ENCODE assay signal across 8 mouse cellular contexts in the genomic region with DNA sequence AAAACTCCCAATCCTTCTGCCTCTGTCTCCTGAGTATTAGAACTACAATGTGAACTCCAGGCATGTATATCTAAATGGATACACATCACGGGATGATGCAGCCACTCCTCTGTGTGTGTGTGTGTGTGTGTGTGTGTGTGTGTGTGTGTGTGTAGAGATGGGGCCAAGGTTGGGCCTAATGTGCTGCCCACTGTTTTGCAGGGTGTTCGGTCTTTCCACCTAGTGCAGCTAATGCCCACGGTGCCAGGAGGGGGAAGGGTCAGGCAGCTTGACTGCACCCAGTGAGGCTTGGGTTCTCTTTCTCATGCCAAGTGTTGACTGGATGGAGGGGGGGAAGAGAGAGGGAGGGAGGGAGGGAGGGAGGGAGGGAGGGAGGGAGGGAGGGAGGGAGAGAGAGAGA. TPM values are rescaled to one million over a fixed set of nuclear protein-coding genes. Genes with fewer than 3 reads are reported as not detected.
DNase-seq lines count a peak whose midpoint lies in the region; ATAC-seq and TF ChIP-seq lines count a peak whose summit lies in the region.

No protein-coding gene starts in this region.

- no peaks in the 10 kb centered on the region for H3K9me3 ChIP-seq in heart, embryonic 16.5 days (replicated peaks; ENCODE audit: control insufficient read depth, low read length)
- H3K9me3 ChIP-seq in liver, embryonic 12.5 days (replicated peaks) = no peaks in the 10 kb centered on the region

- no peaks in the 10 kb centered on the region for H3K27me3 ChIP-seq in heart, embryonic 16.5 days (ENCODE audit: control insufficient read depth, insufficient read depth, low read length)
- H3K27me3 ChIP-seq in liver, embryonic 12.5 days (replicated peaks) = peaks cover 33% of the 10 kb centered on the region

- peak overlapping the region; percentile 94 for H3K27ac ChIP-seq in gastrocnemius, adult 2 months
- peak overlapping the region; percentile 99 for H3K27ac ChIP-seq in heart, embryonic 16.5 days (ENCODE audit: low read length)
- peak overlapping the region; percentile 63 for H3K27ac ChIP-seq in liver, embryonic 12.5 days

- DNase-seq in gastrocnemius, adult 2 months = peak; percentile 61
- DNase-seq in gastrocnemius, postnatal 10 days = no peak
- DNase-seq in adrenal gland, postnatal 25 days = peak; percentile 49
- DNase-seq in urinary bladder, postnatal 14 days (ENCODE audit: low spot score) = no peak
- no peak for DNase-seq in right cerebral cortex, postnatal 36 days (ENCODE audit: low spot score in 2 of 2)
- DNase-seq in right cerebral cortex, postnatal 10 days (ENCODE audit: low spot score in 2 of 2) = no peak

- intact Hi-C loops in gastrocnemius, adult 2 months (cut with DNase I) = no loop called here

- H3K4me2 ChIP-seq in heart, embryonic 16.5 days (ENCODE audit: low read depth, low read length) = peak overlapping the region; percentile 55
- no peak overlapping the region for H3K4me2 ChIP-seq in liver, embryonic 12.5 days

- ATAC-seq in heart, embryonic 16.5 days (replicated peaks; ENCODE audit: extremely low read depth, insufficient read depth, low FRiP score) = no peak
- ATAC-seq in liver, embryonic 12.5 days = no peak

- no peak for TF ChIP-seq CTCF in gastrocnemius, adult 2 months (IDR thresholded peaks at IDR 0.05)

- WGBS in heart, embryonic 16.5 days = 19% methylated on average over 3 of the region's 3 CpGs
- 64% methylated on average over 1 of the region's 3 CpGs for WGBS in liver, embryonic 12.5 days (ENCODE audit: insufficient replicate concordance)

- peak overlapping the region; percentile 51 for H3K9ac ChIP-seq in heart, embryonic 16.5 days (ENCODE audit: low read length)
- no peak overlapping the region; the same call in 1 of the 2 replicates for H3K9ac ChIP-seq in liver, embryonic 12.5 days

- 0 out of 2 replicates have a peak overlapping the region, but pooled peaks have one; percentile 19 for H3K4me3 ChIP-seq in gastrocnemius, adult 2 months
- no peak overlapping the region for H3K4me3 ChIP-seq in heart, embryonic 16.5 days (ENCODE audit: low read length)
- no peak overlapping the region for H3K4me3 ChIP-seq in liver, embryonic 12.5 days

- no peaks in the 10 kb centered on the region for H3K36me3 ChIP-seq in heart, embryonic 16.5 days (ENCODE audit: control insufficient read depth, insufficient read depth)
- H3K36me3 ChIP-seq in liver, embryonic 12.5 days = no peaks in the 10 kb centered on the region

- H3K4me1 ChIP-seq in heart, embryonic 16.5 days (ENCODE audit: control insufficient read depth, insufficient read depth, low read length) = peaks cover 60% of the 10 kb centered on the region
- H3K4me1 ChIP-seq in liver, embryonic 12.5 days = peaks cover 75% of the 10 kb centered on the region

RNA-seq across cellular contexts. Expression of gene Rtn4rl1, which starts 19.3 kb away (rescaled TPM):
- 1 to 10 TPM in 1 of 2 experiments, under 1 TPM in 1; 0.54 to 1.1 TPM for total RNA-seq in gastrocnemius, adult 2 months (2021)
- 1 to 10 TPM; 3.2 to 3.8 TPM for total RNA-seq in gastrocnemius, postnatal 10 days (2021)
- 37.8 and 42.2 TPM in 2 replicates for total RNA-seq in adrenal gland, postnatal 25 days (2021)
- polyA plus RNA-seq in heart, embryonic 16.5 days (2015; fragmentation: Nextera tagmentation; extraction: Ambion mirVana) = 12.4 and 13.1 TPM in 2 replicates
- polyA plus RNA-seq in liver, embryonic 12.5 days (2016; fragmentation: Nextera tagmentation; extraction: Ambion mirVana) = 1.2 and 1.3 TPM in 2 replicates

RNA-seq across cellular contexts. Expression of gene Dph1, which starts 21.8 kb away (rescaled TPM):
- total RNA-seq in gastrocnemius, adult 2 months (2021) = 1 to 10 TPM; 5.5 to 6.2 TPM
- total RNA-seq in gastrocnemius, postnatal 10 days (2021) = 1 to 10 TPM; 8.3 to 8.4 TPM
- total RNA-seq in adrenal gland, postnatal 25 days (2021) = 29.2 and 34.4 TPM in 2 replicates
- polyA plus RNA-seq in heart, embryonic 16.5 days (2015; fragmentation: Nextera tagmentation; extraction: Ambion mirVana) = 19.7 and 21.0 TPM in 2 replicates
- polyA plus RNA-seq in liver, embryonic 12.5 days (2016; fragmentation: Nextera tagmentation; extraction: Ambion mirVana) = 19.7 and 20.5 TPM in 2 replicates

RNA-seq across cellular contexts. Expression of gene Ovca2, which starts 34.2 kb away (rescaled TPM):
- 1 to 10 TPM; 2.5 to 3.6 TPM for total RNA-seq in gastrocnemius, adult 2 months (2021)
- 1 to 10 TPM; 4.7 to 5.1 TPM for total RNA-seq in gastrocnemius, postnatal 10 days (2021)
- total RNA-seq in adrenal gland, postnatal 25 days (2021) = 22.4 and 23.9 TPM in 2 replicates
- 18.4 and 18.7 TPM in 2 replicates for polyA plus RNA-seq in heart, embryonic 16.5 days (2015; fragmentation: Nextera tagmentation; extraction: Ambion mirVana)
- polyA plus RNA-seq in liver, embryonic 12.5 days (2016; fragmentation: Nextera tagmentation; extraction: Ambion mirVana) = 17.6 and 17.9 TPM in 2 replicates

RNA-seq across cellular contexts. Expression of gene Hic1, which starts 43.6 kb away (rescaled TPM):
- 1 to 10 TPM; 4.6 to 6.6 TPM for total RNA-seq in gastrocnemius, adult 2 months (2021)
- 10 to 100 TPM; 21.1 to 27.1 TPM for total RNA-seq in gastrocnemius, postnatal 10 days (2021)
- 7.3 and 9.9 TPM in 2 replicates for total RNA-seq in adrenal gland, postnatal 25 days (2021)
- 7.1 and 9.8 TPM in 2 replicates for polyA plus RNA-seq in heart, embryonic 16.5 days (2015; fragmentation: Nextera tagmentation; extraction: Ambion mirVana)
- 4.6 and 5.8 TPM in 2 replicates for polyA plus RNA-seq in liver, embryonic 12.5 days (2016; fragmentation: Nextera tagmentation; extraction: Ambion mirVana)

Comparison
In these comparisons a context has a peak if more than half of its experiments do, and no peak if none do; other contexts are left out.
1. DNase-seq: peak in gastrocnemius, adult 2 months (single experiment) and adrenal gland, postnatal 25 days (single experiment); none in gastrocnemius, postnatal 10 days (single experiment), urinary bladder, postnatal 14 days (single experiment), right cerebral cortex, postnatal 36 days (0 of 2) and right cerebral cortex, postnatal 10 days (0 of 2).
2. Peak in every context shown above with its lines, with median percentiles within 50 percentile points of each other: H3K27ac ChIP-seq.